Mouse (Mus musculus): ENCODE results near the gene Spib. TPM values are rescaled to one million over a fixed set of nuclear protein-coding genes. Genes with fewer than 3 reads are reported as not detected.

The Spib gene
- total RNA-seq, 2 experiments from 2014 or later, result 0.20 TPM; not detected in 1

DNA sequence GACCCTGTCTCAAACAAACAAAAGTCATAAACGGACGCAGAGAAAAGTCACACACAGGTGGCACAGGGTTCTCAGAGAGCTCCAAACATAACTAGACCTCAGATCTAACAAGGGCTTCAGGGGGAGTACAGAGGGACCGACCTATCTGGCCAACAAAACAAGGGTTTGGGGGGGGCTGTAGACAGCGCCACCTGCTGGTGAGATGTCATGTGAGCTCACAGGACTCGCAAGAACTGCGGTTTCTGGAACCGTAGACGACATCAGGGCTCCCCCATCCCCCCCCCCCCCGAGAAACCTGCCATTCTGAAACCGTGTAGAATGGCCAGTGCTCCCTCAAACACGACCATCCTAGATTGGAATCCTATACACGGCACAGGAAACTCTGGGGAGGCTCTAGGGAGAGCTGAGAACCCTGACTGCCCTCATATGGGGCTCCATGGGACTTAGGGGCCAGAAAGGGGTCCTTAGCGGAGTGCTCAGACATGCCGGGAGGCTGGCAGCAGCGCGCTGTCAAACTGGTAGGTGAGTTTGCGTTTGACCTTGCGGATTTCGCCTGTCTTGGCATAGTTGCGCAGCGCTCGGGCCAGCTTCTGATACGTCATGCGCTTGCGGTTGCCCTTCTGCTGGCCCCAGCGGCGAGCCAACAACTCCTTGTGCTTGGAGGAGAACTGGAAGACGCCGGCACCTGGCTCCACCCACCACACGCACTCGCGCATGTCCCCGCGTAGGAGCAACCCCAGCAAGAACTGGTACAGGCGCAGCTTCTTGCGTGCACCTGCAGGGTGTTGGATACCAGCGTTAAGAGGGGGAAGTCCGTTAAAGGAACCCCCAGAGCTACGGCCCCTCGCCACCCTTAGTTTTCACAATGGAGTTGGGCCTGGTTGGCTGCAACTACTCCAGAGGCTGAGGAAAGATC lies 4.1 kb downstream of the Spib start:
- DNase-seq, result peak; percentile 85
- intact Hi-C loops (cut with DNase I), result no loop called here

DNA sequence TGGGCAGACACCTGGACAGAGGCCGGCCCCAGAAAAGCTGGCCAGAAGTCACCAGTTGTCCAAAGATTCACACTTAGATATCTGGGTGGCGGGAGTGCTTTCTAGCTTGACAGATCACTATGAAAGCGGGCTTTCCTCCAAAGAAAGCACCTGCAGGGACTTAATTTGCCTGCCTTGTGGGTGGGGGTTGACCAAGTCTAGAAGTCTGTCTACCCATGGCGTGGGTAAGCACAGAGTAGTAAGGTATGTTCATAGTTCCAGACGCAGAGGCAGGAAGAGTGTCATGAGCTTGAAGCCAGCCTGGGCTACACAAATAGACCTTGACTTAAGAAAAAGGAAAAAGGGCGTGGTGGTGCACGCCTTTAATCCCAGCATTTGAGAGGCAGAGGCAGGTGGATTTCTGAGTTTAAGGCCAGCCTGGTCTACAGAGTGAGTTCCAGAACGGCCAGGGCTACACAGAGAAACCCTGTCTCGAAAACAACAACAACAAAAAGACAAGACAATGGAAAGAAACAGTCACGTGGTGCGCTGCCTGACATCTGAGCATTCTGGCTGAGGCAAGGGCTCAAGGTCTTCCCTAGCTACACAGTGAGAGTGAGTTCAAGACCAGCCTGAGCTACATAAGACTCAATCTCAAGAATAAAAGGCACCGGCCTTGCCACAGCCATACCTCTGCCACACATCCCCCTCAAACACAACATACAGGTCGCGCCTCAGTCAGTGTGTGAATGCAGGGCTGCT lies 5.3 kb downstream of the Spib start:
- no peak for DNase-seq
- intact Hi-C loops (cut with DNase I), result no loop called here

DNA sequence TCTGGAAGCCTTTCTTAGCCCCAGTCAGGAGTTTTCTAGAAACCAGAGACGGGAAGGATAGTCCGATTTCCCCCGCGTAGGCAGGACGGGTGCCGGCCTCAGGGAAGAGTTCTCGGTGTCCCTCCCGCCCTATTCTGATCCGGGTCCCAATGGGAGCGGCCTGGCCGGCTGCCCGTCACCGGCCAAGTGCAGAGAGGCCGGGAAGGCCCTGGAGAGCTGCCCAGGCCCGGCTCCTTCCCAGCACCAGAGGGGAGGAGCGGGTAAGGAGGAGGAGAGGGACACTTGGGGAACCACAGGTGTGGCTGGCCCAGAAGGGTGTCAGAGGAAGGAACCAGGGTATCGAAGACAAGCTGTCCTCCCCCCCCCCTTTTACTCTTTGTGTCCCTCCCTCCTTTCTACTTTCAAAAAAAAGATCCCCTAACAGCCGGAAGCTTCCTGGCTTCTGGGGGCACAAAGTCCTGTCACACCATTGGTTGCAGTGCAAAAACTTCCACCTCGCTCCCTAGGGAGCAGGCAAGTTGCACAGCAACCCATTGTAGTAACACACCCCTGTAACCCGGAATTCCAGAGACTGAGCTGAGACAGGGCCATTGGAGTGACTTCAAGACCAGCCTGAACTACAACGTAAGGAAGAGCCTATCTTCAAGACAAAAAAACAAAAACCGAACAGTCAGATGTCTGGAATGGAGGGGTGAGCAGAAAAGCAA lies 6.6 kb downstream of the Spib start:
- DNase-seq, result peak; percentile 86
- intact Hi-C loops (cut with DNase I), result no loop called here

DNA sequence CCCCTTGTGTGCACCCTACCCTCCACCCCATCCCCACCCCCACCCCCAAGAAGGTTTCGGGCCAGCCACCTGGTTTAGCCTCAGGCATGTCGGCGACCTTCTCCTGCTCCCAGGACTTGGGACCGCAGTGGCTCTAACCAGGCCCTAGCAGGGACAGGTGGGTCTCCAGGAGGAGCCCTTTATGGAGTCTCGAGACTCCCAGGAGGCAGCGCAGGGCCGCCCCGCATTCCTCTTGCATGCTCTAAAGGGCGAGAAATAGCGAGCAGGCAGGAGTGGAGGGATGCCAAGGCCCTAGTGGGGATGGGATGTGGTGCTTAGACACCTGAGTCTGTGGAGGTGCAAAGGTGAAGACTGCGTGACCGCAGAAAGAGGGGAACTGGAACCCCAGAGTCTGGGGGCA lies 7.4 kb downstream of the Spib start, which contains the start of gene Mybpc2:
Gene Mybpc2, minus strand, starts transcription at position 155 of the 400 bp plus-strand sequence.
- intact Hi-C loops (cut with DNase I), result no loop called here
- DNase-seq, result no peak

DNA sequence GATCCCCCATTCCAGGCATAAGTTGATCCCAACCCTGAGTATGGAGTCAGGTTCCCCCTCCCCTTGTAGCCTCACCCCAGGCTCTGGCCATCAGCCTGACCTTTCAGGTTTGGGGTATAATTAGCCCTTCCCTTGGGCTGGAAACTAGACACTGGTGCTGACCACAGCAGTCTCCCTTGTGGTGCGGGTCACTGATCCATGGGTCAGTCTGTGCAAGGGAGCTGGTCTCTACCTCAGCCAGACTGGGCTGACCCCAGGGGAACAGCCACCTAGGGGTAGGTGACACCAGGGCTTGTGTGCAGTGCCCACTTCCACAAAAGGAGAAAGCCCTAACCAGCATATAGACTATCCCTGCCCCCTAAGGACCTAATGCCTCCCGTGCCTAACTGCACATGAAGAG lies 8.8 kb downstream of the Spib start:
- intact Hi-C loops (cut with DNase I), result no loop called here
- DNase-seq, result no peak

DNA sequence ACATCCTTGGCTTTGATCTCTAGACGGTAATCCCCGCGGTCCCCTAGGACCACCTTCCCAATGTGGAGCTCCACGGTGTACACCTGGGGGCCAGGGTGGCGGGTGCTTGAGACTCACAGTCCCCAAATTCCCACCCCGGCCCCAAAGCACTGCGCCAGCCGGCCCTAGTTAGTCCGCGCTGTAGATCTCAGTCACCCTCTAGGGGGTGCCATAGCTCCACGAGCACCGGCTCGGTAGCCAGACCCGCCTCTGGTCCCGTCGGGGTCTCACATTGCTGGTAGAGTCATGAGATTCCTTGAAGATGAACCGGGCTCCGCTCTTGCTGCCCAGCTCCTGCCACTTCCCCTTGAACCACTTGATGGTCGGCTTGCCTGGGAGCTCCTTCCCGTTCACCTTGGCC lies 10.2 kb downstream of the Spib start:
- intact Hi-C loops (cut with DNase I), result no loop called here
- DNase-seq, result peak; percentile 80

DNA sequence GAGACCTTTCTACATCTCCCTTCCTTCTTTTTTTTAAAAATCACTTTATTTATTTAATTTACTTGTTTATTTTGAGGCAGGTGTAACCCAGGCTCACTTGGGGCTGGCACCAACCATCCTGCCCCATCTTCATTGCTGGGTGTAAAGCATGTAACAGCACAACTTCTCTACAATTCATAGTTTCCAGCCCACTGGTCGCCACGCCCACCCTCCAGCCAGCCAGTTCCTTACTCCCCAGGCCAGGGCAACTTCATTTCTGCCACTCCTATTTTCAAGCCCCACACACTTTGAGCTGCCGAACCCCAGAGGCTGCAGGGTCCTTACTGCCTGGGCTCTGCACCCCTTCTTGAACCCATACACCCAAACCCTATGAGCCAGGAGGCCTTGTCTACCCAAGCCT lies 10.9 kb downstream of the Spib start:
- intact Hi-C loops (cut with DNase I), result no loop called here

DNA sequence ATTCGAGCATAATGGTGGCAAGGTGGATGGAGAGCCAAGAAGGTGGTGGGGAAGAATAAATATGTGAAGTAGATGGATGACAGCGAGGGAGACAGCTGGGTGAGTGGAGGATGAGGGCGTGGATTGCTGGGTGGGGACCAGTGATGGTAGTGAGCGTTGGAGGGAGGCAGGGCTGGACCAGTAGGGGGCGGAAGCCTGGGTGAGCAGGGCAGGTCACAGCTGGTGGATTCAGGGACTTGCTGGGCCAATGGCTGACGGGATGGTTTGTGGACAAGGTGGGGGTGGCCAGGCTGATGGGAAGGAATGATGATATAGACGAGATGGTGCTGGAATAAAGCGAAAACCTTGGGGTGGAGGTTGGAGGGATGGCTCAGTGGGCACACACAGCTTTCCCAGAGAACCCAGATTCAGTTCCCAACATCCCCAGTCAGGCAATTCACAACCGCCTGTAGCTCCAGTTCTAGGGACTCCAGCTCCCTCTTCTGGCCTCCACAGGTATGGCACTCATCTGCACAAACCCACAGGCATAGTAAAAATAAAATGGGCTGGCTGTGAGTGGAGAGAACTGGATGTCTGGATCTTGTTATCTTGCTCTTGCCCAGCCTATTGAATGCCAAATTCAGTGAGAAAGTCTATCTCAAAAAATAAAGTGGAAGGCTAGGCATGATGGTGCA lies 12.5 kb downstream of the Spib start:
- intact Hi-C loops (cut with DNase I), result loop anchor here (10.0 kb wide), 1 partner anchor 45 kb away; no protein-coding TSS in a partner anchor
- DNase-seq, result no peak

More for the DNA sequence above, 10.9 kb downstream of the Spib start:
- DNase-seq, result no peak

DNA sequence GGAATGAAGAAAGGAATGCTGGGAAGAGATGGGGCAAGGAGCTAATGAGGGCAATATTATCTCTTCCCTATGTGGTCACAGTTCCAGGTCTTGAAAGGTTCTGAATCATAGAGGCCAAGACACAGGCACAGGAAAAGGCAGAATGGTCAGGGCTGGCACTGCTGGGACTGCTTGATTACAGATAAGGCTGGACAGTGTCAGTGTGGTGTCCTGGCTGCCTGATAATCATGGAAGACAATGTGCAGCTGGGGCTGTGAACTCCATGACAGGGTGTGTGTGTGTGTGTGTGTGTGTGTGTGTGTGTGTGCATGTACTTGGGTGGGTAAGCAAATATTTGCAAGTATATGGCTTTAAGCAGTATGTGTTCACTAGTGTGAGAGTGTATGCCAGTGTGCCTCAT lies 24.4 kb downstream of the Spib start:
- DNase-seq, result no peak
- intact Hi-C loops (cut with DNase I), result no loop called here

DNA sequence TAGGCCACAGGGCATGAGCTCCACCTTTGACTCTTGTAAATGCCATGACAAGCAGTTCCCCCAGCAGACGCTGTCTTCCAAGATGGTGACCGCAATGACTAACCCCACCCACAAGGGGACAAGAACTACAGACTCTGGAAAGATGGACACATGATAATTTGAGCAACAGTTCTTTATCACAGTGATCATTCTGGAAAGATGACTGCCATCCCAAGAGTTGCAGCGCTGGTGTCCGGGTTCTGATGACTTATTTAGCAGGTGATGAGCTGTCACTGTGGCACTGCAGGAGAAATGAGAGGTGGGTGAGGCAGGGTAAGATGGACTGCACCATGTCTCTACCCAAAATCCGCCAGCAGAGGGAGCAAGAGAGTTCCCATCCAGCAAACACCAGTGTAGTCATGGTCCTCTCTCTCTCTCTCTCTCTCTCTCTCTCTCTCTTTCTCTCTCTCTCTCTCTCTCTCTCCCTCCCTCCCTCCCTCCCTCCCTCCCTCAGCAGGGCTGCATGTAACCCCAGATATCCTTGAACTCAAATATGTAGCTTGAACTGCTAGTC lies 30.2 kb downstream of the Spib start:
- DNase-seq, result peak; percentile 80
- intact Hi-C loops (cut with DNase I), result no loop called here

DNA sequence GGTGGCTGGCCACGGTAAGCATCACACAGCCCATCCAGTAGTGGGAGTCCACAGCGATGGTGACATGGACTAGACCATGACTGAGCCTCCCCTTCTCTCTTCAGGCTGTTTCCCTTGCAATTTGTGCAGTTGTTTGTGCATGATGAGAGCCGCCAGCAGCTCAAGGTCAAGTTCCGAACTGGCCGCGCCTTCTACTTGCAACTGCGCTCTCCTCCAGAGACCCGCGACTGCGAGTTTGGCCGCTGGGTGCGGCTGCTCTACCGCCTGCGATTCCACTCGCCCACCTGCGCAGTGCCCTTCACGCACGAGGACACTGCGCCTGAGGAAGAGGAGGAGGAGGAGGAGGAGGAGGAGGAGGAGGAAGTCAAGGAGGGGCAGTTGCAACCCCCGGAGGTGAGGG lies 31.8 kb downstream of the Spib start:
- DNase-seq, result no peak
- intact Hi-C loops (cut with DNase I), result no loop called here

DNA sequence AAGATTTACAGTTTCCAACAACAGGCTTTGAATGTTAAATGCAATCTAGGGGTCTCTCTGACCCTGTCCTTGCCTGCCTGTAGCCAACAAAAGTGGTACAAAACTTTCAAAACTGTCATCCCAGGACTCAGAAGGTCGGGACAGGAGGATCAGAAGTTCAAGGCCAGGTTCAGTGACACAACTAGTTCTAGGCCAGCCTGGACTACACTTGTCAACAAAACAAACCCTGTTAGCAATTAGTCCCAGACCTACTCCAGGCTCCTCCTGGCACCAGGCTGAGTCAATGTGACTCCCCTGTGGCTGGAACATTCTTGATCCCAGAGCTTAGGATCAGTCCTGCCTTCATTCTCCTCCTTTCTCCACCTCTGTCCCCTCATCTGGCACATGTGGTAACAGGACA lies 32.9 kb downstream of the Spib start:
- intact Hi-C loops (cut with DNase I), result no loop called here
- DNase-seq, result no peak

DNA sequence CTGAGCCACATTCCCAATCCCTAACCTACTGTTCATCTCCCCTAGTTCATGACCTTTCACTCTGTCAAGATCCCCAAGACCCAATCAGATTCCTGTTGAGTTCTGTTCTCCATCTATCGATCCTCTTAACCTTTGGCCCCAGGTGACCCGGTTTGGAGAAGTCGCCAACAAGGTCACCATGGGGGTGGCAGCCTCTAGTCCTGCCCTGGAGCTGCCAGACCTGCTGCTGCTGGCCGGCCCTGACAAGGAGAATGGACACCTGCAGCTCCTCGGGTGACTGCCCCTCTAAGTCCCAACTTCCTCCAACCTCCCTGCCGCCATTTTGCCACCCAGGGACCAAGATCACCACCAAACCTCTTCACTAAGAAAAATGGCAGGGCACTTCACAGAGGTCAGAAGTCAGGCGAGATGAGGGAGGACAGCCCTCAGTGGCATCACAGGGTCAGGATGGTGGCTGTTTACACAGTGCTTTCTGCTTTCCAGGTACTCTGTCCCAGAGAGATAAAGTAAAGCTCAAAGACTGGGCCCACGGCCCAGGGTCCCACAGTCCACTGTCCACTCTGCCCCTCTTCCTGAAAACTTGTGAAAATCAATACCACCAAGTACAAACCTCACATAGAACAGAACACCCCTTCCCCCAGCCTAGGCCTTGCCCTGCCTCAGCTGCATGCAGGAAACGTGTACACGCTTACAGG lies 34.4 kb downstream of the Spib start:
- no peak for DNase-seq
- intact Hi-C loops (cut with DNase I), result no loop called here

DNA sequence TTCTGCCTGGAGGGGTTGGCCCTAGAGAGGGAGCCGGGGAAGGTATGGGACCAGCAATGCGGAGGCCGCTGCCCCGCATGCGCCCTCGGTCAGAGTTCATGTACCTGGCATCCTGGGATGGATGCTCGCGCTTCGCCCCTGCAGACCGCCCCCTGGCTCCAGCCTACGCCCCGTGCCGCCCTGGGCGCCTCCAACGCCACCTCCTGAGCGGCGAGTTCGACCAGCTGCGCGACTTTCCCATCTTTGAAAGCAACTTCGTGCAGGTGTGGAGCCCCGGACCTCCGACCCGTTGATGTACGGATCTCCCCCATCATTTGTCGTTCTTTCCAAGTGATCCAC lies 35.1 kb downstream of the Spib start:
- intact Hi-C loops (cut with DNase I), result no loop called here

DNA sequence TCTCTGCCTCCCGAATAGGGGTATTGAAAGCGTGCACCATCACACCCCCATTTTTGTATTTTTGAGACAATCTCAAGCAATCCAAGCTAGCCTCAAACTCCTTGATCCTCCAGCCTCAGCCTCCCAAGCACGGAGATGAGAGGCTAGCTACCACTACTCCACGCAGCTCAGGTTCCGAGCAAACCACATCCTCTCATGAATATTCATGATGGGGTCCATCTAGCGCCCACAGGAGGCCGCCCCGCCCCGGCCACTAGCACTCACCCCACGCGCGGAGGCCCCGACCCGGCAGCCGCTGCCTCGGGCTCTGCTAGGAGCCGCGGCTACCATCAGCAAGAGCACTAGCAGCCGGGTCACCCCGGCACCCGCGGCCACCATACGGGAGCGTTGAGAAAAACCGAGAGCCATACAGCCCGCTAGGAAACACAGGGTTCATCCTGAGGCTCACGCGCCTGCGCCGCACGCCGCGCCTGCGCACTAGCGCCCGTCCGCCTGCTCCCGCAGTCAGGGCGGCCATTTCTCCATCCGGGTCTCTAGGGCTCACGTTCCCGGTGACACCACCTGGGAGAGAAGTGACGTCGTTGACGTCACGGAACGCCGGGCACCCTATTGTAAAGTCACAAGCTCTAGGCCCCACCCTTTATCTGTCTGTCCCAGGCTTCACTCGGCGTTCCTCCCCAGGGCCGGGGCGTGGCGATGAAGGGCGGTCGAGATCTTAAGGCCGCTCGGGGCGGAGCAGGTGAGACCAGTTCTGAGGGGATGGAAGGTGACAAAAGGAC lies 35.7 kb downstream of the Spib start, which contains the start of the genes Emc10 and Fam71e1:
Gene Emc10, minus strand, starts transcription at position 538 of the 779 bp plus-strand sequence.
Gene Fam71e1, plus strand, starts transcription at position 590 of the 779 bp plus-strand sequence.
- DNase-seq, result peak; percentile 98
- intact Hi-C loops (cut with DNase I), result no loop called here

More for the DNA sequence above, 35.1 kb downstream of the Spib start:
- no peak for DNase-seq

DNA sequence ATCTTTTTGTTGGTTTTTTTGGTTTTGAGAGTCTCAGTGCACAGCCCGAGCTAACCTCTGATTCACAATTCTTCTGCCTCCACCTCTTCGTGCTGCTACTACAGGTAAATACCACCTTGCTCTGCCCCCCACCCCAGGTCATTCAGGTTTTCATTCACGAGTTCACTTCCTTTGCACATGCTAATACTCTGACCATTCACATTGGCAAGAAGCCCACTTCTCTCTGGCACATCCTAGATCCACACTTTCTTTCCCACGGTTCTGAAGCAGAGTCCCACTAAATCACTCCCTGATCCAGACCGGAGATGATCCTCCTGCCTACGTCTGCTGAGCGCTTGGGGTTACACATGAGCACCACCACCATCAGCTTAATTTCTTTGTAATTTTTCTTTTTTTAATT lies 36.8 kb downstream of the Spib start:
- intact Hi-C loops (cut with DNase I), result no loop called here
- DNase-seq, result no peak

DNA sequence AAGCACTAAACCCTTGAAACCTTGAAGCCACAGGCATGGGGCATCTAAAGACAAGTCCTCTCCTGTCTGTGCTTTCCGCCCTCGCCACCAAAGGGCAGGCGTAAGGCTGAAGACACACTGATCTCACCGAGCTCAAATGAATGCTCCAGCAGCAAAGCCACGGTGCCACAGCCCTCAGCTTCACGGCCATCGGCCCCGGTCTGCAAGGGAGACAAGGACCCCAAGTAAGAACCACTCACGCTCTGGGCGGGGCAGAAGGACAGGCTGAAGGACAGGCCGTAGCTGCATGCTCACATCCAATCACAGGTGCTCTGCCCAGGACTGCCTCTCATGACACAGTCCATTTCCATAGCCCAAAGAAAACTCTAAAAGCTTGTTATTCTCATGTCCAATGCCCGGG lies 37.2 kb downstream of the Spib start:
- intact Hi-C loops (cut with DNase I), result no loop called here
- DNase-seq, result no peak

DNA sequence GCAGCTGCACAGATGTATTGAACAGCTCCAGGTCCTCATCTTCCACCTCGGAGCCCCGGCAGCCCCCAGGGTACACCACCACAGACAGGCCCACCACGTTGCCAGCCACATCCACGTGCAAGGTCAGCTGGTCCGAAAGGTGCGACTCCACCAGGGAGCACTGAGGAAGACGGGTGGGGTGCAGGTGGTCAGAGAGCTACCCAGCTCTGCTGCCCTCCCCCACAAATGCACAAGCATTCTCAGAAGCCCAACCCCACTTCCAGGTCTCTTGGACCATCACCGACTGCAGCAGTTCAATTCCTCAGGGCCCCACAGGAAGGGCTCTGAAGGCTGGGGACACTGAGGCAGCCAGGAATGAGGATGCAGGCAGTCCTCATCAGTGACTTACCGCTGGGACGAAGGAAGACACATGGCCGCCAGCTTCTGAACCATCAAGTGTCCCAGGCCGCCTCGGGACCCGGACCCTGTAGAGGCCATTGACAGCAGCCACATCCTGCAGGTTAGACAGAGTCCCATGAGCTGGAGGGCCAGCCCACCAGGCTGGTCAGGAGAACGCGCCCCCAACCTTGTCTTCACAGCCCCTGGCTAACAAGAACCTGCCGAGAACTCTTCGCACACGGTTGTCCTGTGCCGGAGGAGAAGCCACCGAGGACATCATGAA lies 39.6 kb downstream of the Spib start:
- intact Hi-C loops (cut with DNase I), result no loop called here
- DNase-seq, result no peak

Data from left cerebral cortex, postnatal 4 days (tissue).